Mouse (Mus musculus) 3134 (cell line): Measurements from ENCODE around the gene Dpy30.

Experiments
- DNase-seq: peaks from one replicate; pipeline ENCODE4 v3.0.0-alpha.2; 2011; ENCODE audit warnings: low spot score; ENCODE audit not compliant: insufficient read length; ENCODE audit errors: extremely low read depth

Dpy30 gene

DNA sequence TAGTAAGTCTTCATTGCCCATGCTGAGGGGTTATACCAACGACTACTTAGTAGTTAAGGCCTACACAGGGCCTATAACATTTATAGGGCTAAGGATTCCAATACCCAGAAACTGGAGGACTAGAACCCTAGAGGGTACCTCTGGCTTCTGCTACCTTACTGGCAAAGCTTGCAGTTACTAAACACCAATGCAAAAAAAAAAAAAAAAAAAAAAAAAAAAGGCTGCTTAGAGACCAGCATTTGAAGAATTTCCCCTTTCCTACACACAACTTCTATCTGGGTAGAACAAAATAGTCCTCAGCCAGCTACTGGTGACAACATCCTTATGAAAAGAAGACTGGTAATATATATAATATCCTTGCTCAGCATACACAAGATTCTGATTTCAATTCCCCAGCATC is 58.1 kb downstream of the Dpy30 start:
- no peak for DNase-seq

DNA sequence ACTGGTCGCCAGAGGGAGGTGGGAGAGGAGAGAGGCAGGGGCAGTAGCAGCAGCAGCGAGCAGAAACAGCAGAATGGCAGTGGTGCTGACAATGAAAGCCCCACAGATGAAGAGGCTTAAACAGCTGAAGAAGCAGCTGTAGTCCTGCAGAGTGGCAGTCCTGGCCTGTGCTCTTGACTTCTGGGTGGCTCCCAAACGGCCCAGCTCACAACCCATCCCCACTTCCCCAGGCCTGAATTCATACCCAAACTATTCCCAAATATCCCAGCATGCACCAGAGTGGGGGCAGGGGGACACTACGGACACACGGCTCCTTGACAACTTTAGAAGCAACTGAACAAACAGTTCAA is 58.6 kb downstream of the Dpy30 start:
- DNase-seq, result no peak

DNA sequence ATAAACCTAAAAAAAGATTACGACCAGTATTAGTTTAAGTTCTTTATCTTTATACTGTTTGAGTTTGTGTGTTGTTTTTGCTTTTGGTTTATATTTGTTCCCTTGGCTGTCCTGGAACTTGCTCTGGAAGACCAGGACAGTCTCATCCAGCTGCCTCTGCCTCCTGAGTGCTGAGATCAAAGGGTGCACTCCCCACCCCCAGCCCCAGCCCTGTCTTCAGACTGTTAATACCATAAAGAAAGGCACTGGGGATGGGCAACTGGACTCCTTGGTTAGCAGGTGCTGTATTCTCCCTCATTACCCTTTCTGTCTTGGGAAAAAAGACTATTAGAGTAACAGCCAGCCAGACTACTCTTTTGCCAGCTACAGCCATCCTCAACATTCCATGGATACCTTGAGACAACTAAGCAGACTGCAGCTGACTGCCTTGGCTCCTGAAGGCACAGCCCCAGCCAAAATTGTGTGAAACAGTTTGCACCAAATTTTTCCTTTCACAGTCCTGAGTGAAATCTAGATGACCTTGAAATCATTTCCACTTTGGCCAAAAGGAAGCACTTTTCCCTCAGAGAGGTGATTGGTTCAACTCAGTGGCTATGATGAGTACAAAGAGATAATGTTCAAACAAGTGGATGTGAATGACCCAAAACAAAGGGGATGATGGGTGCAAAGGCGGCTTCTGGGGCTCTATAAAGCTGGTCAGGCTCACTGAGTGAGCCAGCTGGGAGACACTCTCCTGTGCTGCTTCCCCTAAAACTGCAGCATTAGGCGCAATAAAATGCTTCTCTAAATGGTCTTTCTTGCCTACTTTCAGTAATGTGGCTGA is 59.2 kb downstream of the Dpy30 start:
- DNase-seq, result no peak

DNA sequence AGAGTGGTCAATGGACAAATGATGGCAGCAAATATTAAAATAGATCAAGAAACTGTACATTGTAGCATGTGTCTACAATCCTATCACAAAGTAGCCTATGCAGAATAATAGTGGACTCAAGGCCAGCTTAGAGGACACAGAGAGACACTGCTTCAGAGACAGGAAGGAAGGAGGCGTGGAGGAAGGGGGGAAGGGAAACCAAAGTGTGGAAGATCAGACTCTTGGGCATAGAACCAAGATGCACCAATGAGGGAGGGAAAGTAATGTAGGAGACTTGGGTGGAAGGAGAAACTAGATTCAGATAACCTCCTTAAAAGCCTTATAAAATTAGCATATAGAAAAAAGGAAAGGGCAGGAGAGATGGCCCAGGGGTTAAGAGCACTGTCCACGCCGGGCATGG is 61.3 kb downstream of the Dpy30 start:
- no peak for DNase-seq
